Mouse (Mus musculus): ENCODE results near the gene Pip4p1.
"Not testable (repeated sequence)": the region's sequence is repeated elsewhere in the genome, so short reads cannot be mapped to it uniquely, and the experiment has no call there.

Pip4p1 gene

DNA sequence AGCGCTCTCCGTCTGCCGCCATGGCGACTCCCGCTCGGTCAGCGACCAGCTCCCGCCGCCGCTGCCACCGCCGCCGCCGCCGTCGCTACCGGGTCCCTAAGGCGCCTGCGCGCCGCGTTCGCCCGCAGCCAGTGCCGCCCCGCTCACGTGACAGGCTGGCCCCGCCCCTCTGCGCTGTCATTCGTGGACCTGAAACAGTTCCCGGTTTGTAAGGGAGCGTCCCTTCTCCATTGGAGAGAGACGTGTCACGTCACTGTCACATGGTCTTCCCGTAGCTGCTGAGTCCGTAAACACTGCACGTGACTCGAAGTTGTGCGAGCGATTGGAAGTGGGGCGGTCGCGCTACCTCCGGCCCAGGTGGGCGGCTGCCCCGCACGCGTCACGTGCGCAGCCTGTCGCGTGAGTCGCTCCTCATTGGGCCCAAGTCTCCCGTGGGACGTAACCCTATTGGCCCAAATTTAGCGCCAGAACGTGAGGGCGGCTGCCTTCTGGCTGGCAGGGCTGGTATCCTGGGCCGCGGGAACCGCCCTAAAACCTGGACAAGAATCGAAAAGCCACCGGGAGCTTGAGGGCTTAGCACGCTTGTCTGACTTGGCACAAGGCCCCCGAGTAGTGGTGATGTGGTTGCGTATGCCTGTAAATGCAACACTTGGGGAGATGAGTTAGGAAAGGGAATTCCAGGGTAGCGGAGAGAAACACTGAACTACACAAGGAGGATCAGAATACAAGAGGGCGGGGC, at the start of gene Pip4p1, which contains the start of gene Pnp:
Gene Pip4p1, minus strand, starts transcription at position 103 of the 739 bp plus-strand sequence.
Gene Pnp, plus strand, starts transcription at position 329 of the 739 bp plus-strand sequence.
- DNase-seq (ENCODE audit: low spot score in 2 of 2), result peak; percentile 99 to 100

DNA sequence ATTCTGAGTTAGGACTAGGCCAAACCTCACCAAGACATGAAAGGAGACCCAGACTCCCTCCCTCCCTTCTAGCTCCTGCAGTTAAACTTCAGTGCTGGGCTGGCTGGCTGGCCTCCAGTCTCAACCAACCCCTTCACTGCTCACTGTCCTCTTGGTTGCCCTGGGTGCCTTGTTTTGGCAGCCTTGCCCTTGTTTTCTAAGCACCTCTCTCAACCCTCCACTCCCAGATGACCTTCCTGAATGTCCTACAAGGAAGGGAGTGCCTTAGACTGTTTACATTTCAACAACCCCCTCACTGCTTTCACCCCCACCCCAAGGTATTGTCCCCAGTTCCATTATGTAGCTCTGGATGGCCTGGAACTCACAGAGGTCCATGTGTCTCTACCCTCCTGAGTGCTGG, 49.0 kb upstream of the Pip4p1 start:
- DNase-seq (ENCODE audit: low spot score in 2 of 2), result no peak

DNA sequence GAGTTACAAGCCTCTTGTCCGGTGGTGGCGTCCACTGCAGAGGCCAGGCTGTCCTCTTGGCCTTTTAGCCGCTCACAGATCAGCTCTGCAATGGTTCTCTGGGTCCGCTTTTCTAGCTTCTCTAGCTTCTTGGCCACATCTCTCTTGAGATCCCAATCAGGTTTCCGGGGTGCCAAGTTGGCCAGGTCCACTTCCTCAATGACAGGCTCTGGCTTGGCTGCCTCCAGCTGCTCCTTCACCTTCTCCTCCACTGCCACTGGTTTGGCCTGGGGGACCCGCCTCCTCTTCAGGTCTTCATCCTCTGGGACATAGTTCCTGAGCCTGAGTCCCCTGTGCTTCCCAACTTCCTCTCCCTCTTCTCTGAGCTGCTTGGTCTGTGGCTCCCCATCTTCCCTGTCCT, 47.8 kb upstream of the Pip4p1 start:
- DNase-seq (ENCODE audit: low spot score in 2 of 2), result not testable (repeated sequence)

DNA sequence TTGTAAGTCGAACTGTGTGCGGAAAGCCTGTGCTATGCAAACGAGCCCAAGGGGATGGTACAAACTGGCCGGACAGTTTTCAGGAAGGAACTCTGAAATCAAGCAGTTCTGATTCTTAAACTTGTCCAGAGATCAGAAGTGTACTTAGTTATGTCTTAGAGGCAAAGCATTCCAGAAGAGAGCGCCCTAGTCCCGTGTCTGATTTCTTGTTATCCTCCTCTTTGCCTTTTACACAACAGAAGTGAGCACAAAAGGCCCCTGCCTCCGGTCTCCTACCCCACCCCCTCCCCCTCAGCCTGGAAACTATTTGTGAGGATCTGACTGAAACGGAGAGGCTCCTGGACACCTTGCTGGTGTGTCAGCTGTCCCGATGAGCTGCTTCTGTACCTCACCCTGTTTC, 46.0 kb upstream of the Pip4p1 start:
- DNase-seq (ENCODE audit: low spot score in 2 of 2), result no peak

DNA sequence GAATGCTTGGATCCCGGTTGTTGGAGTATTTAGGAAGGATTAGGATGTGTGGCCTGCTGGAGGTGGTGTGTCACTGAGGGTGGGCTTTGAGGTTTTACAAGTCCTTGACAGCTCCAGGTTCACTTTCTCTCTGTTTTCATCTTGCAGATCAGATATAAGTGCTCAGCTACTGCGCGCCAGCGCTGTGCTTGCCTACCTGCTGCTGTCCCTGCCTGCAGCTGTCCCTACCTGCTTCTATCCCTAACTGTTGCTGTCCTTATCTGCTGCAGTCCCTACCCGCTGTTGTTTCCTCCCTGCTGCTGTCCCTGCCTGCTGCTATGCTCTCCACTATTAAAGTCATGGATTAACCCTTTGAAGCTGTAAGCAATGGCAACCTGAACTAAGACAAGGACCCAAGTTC, 44.3 kb upstream of the Pip4p1 start:
- DNase-seq (ENCODE audit: low spot score in 2 of 2), result no peak

DNA sequence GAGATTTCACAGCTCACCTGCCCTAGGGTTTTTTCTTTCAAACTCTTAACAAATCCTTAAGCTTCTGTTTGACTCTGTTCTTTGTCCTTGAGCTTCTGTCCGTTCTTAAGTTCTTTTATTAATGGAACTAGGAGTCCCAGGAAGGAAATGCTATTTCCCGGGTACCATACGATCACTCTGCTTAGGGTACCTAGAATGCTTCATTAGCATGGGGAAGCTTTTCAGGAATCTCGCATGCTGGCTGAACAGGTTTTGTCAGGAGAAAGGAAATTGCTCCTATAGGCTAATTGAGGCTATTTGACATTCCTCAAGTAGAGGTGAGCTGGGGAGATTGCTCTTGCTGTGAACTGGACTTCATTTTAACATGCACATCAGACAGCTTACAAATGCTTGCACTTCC, 43.0 kb upstream of the Pip4p1 start:
- DNase-seq (ENCODE audit: low spot score in 2 of 2), result no peak

DNA sequence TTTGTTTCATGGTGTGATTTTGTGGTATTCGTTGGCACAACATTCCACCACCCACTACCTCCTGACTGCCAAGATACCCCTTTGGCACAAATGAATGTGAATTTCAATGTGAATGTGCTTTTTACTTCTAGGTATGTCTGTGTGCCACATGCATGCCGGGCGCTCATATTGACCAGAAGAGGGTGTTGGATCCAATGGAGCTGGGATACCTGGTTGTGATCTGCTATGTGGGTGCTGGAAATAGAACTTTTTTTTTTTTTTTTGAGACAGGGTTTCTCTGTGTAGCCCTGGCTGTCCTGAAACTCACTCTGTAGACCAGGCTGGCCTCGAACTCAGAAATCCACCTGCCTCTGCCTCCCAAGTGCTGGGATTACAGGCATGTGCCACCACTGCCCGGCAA, 42.4 kb upstream of the Pip4p1 start:
- not testable (repeated sequence) for DNase-seq (ENCODE audit: low spot score in 2 of 2)

DNA sequence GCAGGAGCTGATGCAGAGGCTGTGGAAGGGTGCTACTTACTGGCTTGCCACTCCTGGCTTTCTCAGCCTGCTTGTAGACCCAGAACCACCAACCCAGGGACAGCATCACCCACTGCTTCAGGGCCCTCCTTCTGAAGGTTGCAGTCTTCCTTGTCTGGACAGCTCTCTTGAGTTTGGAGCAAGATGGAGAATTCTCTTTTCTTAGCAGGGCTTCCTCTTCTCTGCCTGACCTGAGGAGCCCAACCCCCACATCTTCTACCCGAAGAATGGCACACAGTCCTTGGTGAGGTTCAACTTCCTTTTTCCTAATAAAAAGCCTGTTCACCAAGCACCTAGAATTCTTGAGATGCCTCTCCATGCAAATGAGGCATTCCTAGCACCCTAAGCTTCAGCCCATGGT, 40.2 kb upstream of the Pip4p1 start:
- DNase-seq (ENCODE audit: low spot score in 2 of 2), result no peak

DNA sequence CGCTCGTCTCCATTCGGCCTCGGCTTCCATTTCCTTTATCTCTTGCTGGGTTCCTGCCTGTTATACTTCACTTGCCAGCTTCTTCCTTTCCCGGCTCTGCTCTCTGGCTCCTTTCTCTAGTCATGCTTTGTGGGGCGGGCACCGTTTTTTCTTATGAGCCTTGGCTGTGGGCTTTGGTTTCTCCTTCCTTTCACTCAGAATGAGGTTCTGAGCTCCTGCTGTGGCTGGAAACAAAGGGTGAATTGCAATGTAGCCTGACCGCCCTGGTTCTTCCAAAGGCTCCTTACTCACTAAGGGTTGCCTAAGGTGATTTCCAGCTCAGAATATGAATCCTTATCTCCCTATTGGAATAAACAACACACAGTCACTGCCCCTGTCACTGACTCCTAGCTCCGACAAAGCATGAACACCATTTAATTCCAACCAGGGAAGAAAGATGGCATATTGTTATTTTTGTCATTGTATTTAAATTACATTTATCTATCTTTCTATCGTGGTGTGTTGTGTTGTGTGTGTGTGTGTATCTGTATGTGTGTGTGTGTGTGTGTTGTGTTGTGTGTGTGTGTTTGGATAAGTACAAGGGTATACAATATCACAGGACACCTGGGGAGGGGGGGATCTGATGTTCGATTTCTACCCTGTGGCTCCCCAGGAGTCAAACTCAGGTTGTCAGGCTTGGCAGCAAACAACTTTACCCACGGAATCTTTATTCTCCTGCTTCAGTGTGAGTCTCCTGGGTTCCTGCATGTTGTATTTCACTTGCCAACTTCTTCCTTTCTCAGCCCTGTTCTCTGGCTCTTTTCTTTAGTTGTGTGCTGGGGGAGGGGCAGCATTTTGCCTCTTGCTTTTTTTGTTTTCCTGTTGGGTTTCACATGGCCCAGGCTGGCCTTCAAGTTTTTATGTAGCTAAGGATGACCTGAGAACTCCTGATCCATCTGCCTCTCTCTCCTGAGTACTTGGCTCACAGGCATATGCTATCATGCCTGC, 39.2 kb upstream of the Pip4p1 start:
- DNase-seq (ENCODE audit: low spot score in 2 of 2), result peak; percentile 37 to 38

DNA sequence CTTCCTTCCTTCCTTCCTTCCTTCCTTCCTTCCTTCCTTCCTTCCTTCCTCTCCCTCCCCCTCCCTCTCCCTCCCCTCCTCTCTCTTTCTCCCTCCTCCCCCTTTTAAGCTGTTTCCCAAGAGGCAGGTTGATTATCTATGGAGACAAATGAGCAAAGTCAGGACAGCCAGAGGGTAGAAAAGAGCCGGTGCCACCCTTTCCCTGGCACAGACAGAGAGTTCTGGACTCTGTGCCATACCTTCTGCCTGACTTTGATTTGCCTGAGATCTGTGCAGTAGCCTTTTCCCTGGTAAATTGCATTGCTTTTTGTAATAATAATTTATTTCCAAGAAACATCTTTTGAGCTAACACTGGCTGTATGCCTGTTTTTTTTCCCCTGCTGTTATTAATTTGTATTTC, 38.4 kb upstream of the Pip4p1 start:
- DNase-seq (ENCODE audit: low spot score in 2 of 2), result no peak

DNA sequence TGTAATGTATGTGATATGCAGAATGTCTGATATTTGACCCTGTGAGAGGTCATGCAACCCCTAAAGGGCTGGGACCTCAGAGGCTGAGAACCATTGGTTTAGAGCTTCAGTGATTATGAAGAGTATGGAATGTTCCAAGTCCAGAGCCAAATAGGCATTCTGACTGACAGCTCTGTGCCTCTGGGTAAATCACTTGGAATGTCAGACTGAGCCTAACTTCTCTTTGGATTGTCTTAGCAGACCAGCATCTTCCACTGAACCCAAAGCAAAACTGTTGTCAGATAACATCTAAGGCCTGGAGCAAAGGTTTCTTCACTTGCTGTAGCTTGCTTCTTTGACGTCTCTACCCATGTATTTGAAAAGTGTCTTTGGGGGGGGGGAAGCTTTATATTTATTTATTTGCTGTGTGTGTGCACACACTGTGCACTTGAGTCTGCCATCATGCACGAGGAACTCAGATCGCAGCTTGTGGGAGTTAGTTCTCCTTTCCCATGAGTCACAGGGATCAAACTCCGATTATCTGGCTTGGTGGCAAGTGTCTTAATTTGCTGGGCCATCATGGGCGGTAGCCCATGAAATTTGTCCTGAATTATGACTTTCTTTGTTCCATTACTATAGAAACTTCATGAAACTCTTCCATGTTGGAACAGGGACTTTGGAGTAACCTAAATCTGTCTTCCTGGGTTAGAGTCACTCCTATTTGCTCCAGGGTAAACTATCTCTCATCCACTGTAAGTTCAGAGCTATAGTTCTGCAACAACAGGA, 37.7 kb upstream of the Pip4p1 start:
- no peak for DNase-seq (ENCODE audit: low spot score in 2 of 2)

DNA sequence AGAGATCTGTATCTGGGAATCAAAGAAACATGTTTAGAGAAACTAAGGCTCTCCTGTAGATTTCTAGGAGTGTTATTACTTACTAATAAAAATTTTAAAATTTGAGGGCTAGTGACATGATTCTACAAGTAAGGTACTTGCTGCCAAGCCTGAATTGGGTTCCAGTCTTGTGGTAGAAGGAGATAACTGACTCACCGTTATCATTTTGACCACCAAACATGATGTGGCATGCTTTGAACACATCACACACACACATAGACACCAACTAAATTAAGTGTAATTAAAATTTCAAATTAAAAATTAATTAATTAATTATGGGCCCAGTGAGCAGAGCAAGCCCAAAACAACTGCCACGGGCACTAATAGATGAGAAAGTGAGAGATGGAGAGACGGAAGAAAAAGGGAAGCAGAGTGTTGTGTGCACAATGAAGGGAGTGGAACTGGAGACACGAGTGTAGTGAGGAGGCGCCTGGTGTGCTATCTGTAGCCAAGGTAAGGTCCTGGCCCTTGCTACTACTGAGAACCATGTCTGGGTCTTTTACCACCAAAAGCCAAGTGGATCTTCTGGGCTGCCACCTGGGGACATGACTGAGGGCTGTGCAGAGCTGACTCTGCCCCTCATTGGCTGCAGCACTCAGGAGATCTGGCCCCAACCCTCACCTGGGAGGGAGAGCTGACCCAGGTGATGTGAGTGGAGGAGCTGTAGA, 27.8 kb upstream of the Pip4p1 start:
- not testable (repeated sequence) for DNase-seq (ENCODE audit: low spot score in 2 of 2)

DNA sequence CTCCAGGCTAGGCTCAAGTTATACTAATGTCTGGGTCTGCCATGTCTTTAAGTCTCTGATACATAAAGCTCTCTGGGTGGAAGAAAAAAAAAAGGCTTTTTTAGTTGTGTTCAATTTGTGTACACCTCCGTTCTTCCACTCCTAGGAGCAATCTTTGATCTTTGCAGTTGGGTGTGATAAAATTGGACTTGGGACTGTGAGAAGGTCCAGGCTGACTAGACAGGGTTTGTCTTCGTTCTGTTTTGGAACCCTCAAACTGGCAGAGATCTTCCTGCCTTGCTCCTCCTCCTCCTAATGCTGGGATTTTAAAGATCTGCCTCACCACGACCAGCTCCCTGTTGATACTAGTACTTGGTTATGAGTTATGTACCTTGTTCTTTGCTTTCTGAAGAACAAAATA, 26.5 kb upstream of the Pip4p1 start:
- DNase-seq (ENCODE audit: low spot score in 2 of 2), result not testable (repeated sequence)

DNA sequence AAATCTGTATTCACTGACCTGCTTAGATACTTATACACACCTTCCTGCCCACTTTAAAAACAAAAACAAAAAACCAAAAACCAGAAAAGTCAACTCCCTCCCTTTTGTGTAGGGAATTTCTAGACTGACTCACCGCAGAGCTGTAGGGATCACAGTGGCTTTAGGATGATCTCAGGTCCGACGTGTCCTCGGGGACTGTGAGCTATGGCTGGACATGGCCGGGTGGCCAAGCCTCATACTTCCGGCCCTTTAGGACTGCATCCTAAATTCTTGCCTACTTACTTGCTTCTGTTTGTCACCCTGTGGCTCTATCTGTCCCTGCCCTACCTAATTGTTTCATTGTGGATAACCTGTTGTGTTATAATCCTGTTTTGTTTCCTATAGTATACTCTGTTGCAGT, 26.1 kb upstream of the Pip4p1 start:
- not testable (repeated sequence) for DNase-seq (ENCODE audit: low spot score in 2 of 2)

DNA sequence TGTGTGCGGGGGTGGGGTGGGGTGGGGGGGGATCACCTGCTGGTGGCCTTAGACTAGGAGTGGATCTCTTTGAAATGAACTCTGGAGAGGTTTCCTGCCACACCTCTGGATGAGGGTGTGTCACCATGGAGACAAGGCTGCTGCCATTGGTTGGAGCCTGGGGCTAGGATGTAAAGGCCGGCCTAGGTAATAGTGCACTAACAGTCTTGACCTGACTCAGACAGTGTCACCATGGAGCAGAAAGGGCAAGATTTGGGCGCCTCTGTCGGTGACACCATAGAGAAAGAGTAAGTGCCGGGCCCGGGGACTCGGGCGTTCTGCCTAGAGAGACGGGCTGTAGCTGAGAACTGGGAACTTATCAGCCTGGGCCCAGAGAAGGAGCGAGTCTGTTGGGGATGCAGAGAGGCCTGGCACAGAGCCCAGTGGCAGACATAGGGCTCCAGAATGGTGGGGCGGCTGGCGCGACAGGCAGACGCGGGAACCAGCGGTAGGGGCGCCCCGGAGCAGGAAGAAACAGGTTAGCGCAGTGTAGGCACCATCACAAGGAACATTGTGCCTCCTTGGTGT, 25.4 kb upstream of the Pip4p1 start, which contains the start of gene Pnp2:
Gene Pnp2, plus strand, starts transcription at position 51 of the 567 bp plus-strand sequence.
- DNase-seq (ENCODE audit: low spot score in 2 of 2), result peak; percentile 45 to 56

DNA sequence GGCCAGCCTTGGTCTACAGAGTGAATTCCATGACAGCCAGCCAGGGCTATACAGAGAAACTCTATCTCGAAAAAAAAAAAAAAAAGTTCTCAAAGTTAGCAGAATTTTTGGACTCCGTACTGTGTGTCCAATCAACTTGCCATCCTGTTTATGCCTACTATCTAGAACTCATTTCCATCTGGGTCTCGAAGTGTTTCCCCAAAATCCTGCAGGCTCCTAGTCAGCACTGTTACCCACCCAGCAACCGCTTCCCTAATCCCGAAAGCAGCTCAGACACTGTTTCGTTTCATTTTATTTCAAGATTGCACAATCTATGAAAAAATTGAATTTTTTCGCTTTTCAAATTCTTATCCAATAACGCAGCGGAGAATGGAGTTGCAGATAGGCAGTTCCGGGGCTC, 24.8 kb upstream of the Pip4p1 start:
- no peak for DNase-seq (ENCODE audit: low spot score in 2 of 2)

DNA sequence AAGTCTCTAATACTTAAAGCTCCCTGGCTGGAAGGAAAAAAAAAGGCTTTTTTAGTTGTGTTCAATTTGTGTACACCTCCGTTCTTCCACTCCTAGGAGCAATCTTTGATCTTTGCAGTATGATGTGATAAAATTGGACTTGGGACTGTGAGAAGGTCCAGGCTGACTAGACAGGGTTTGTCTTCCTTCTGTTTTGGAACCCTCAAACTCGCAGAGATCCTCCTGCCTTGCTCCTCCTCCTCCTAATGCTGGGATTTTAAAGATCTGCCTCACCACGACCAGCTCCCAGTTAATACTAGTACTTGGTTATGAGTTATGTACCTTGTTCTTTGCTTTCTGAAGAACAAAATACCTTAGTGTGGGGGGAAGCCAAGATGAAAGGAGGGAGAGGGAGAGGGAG, 14.9 kb upstream of the Pip4p1 start:
- not testable (repeated sequence) for DNase-seq (ENCODE audit: low spot score in 2 of 2)

DNA sequence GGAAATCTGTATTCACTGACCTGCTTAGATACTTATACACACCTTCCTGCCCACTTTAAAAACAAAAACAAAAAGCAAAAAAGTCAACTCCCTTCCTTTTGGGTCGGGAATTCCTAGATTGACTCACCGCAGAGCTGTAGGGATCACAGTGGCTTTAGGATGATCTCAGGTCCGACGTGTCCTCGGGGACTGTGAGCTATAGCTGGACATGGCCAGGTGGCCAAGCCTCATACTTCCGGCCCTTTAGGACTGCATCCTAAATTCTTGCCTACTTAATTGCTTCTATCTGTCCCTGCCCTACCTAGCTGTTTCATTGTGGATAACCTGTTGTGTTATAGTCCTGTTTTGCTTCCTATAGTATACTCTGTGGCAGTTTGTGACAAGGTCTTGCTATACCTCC, 14.4 kb upstream of the Pip4p1 start:
- DNase-seq (ENCODE audit: low spot score in 2 of 2), result not testable (repeated sequence)

DNA sequence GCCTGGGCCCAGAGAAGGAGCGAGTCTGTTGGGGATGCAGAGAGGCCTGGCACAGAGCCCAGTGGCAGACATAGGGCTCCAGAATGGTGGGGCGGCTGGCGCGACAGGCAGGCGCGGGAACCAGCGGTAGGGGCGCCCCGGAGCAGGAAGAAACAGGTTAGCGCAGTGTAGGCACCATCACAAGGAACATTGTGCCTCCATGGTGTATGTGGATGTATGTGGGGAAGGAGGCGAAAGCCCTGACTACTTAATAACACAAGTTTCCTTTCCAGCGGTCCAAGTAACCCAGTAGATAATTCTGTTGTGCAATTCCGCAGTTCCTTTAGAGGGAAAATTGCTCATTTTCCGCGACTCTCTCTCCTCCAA, 14.0 kb upstream of the Pip4p1 start:
- DNase-seq (ENCODE audit: low spot score in 2 of 2), result not testable (repeated sequence)

DNA sequence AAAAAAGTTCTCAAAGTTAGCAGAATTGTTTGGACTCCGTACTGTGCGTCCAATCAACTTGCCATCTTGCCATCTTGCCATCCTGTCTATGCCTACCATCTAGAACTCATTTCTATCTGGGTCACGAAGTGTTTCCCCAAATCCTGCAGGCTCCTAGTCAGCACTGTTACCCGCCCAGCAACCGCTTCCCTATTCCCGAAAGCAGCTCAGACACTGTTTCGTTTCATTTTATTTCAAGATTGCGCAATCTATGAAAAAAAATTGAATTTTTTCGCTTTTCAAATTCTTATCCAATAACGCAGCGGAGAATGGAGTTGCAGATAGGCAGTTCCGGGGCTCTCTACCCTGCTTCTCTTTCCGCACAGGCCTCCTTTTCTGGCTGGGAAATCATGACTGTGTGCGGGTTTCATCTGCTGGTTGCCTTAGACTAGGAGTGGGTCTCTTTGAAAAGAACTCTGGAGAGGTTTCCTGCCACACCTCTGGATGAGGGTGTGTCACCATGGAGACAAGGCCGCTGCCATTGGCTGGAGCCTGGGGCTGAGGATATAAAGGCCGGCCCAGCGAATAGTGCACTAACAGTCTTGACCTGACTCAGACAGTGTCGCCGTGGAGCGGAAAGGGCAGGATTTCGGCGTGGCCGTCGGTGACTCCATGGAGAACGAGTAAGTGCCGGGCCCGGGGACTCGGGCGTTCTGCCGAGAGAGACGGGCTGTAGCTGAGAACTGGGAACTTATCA, 13.4 kb upstream of the Pip4p1 start, which contains the start of gene Gm49342:
Gene Gm49342, plus strand, starts transcription at position 586 of the 736 bp plus-strand sequence.
- DNase-seq (ENCODE audit: low spot score in 2 of 2), result peak; percentile 88 to 89

All from frontal cortex, postnatal 14 days (tissue).